Mouse (Mus musculus): ENCODE results near the gene Tmem106c. TPM values are rescaled to one million over a fixed set of nuclear protein-coding genes. Genes with fewer than 3 reads are reported as not detected.

Tmem106c gene
- polyA plus RNA-seq, 1 experiment = 24.2 TPM

GRCm38 (mm10) chr15:97992712-97993286, 28.8 kb downstream of the Tmem106c start:
- Histone ChIP-seq H3K4me1 (peaks cover under 1% of the 10 kb centered on the region; the same call in 1 of the 2 replicates), H3K9me3 (no peaks in the 10 kb centered on the region), H3K36me3 (replicated peaks; ENCODE audit: low read length) (no peaks in the 10 kb centered on the region), H3K27me3 (replicated peaks) (peaks cover 95% of the 10 kb centered on the region), H3K4me3 (replicated peaks) (no peak overlapping the region)
- TF ChIP-seq FLI1 (IDR thresholded peaks at IDR 0.05; ENCODE audit: low read length) = no peak
- TF ChIP-seq GATA1 (IDR thresholded peaks at IDR 0.05; ENCODE audit: borderline replicate concordance, low read length) = no peak

DNA sequence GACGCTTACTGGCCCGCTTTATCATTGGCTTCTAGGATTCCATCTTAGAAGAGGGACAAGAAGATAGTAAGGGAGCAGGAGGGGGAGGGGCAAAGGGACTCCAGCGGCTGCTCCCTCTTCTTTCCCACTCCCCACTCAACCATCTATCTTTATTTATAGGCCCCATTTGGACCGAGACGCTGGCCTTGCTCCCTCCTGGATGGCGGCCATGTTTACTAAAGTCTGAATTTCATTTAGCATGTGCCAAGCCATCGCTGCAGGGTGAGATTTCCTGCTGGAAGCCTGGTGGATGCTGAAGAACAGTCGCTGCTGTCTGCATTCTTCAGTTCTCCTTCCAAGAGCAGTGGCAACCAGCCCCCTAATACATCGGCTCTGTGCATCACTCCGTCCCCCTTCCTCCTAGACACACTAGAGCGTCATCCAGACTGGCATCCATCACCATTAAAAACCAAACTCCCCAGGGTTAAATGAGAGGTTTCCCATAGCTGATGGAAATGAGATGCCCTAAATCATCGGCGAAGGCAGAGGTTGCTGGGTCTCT, 32.8 kb downstream of the Tmem106c start:
- TF ChIP-seq GATA1 (IDR thresholded peaks at IDR 0.05; ENCODE audit: borderline replicate concordance, low read length) (no peak), FLI1 (IDR thresholded peaks at IDR 0.05; ENCODE audit: low read length) (no peak)

DNA sequence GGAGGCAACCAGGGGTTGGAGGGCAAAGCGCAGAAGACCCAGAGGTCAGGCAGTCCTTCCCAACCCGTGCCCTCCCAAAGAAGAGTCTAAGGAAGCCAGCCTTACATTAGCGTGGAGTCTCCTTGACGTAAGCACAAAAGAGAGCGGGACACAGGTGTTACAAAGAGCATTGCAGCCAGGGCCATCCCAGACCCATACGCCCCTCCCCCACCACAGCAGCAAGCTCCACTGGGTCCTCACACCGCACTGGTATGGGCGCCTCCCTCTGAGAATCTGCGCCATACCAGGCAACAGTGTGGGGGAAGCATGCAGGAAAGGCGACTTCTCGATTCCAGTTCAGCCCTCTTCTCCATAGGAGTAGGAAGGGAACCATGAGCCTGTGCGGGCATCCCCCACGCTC, 35.5 kb downstream of the Tmem106c start:
- Histone ChIP-seq H3K27me3 (replicated peaks) (peaks cover 99% of the 10 kb centered on the region), H3K4me3 (replicated peaks) (peak overlapping the region; percentile 18), H3K36me3 (replicated peaks; ENCODE audit: low read length) (no peaks in the 10 kb centered on the region), H3K4me1 (peaks cover 58% of the 10 kb centered on the region), H3K9me3 (0 out of 2 replicates have a peak, but pooled peaks cover 8% of the 10 kb centered on the region)
- no peak for TF ChIP-seq GATA1 (IDR thresholded peaks at IDR 0.05; ENCODE audit: borderline replicate concordance, low read length)
- TF ChIP-seq FLI1 (IDR thresholded peaks at IDR 0.05; ENCODE audit: low read length) = no peak

More for the DNA sequence above, 32.8 kb downstream of the Tmem106c start:
- H3K9me3 ChIP-seq = 0 out of 2 replicates have a peak, but pooled peaks cover 8% of the 10 kb centered on the region
- H3K4me1 ChIP-seq = peaks cover 31% of the 10 kb centered on the region
- no peak overlapping the region for H3K4me3 ChIP-seq (replicated peaks)
- H3K27me3 ChIP-seq (replicated peaks) = peaks cover 99% of the 10 kb centered on the region
- H3K36me3 ChIP-seq (replicated peaks; ENCODE audit: low read length) = no peaks in the 10 kb centered on the region

DNA sequence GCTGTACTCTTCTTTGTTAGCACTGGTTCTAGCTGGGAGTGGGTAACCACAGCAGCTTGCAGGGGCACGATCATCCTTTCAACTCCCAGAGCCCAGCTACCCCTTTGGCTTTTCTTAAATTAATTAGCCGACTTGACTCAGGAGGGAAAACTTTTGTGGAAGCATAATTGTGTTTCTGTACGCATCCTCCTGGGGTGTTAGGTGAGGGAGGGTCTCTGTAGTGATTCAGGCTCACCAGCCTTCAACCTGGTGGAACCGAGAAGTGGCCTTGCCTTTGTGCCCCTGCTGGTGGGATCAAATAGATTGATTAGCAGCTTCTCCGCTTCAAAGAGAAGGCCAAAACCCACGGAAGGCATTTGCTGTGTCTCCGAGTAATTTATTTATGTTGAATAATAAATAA, 36.0 kb downstream of the Tmem106c start:
- H3K9me3 ChIP-seq = 0 out of 2 replicates have a peak, but pooled peaks cover 8% of the 10 kb centered on the region
- peak overlapping the region; percentile 18 for H3K4me3 ChIP-seq (replicated peaks)
- peaks cover 62% of the 10 kb centered on the region for H3K4me1 ChIP-seq
- no peaks in the 10 kb centered on the region for H3K36me3 ChIP-seq (replicated peaks; ENCODE audit: low read length)
- peaks cover 99% of the 10 kb centered on the region for H3K27me3 ChIP-seq (replicated peaks)
- TF ChIP-seq GATA1 (IDR thresholded peaks at IDR 0.05; ENCODE audit: borderline replicate concordance, low read length) (no peak), FLI1 (IDR thresholded peaks at IDR 0.05; ENCODE audit: low read length) (no peak)

- H3K4me1 ChIP-seq = peaks cover 65% of the 10 kb centered on the region
- peaks cover 99% of the 10 kb centered on the region for H3K27me3 ChIP-seq (replicated peaks)
- peak overlapping the region; percentile 59 for H3K4me3 ChIP-seq (replicated peaks)
- H3K36me3 ChIP-seq (replicated peaks; ENCODE audit: low read length) = no peaks in the 10 kb centered on the region
- TF ChIP-seq GATA1 (IDR thresholded peaks at IDR 0.05; ENCODE audit: borderline replicate concordance, low read length) (no peak), FLI1 (IDR thresholded peaks at IDR 0.05; ENCODE audit: low read length) (no peak)
- H3K9me3 ChIP-seq = peaks cover 11% of the 10 kb centered on the region; the same call in 1 of the 2 replicates
These were observed 37.5 kb downstream of the Tmem106c start for GRCm38 (mm10) chr15:98001321-98002112.

GRCm38 (mm10) chr15:98002113-98002990, 38.4 kb downstream of the Tmem106c start:
- TF ChIP-seq FLI1 (IDR thresholded peaks at IDR 0.05; ENCODE audit: low read length) (no peak), GATA1 (IDR thresholded peaks at IDR 0.05; ENCODE audit: borderline replicate concordance, low read length) (no peak)
- Histone ChIP-seq H3K4me3 (replicated peaks) (peak overlapping the region; percentile 59), H3K9me3 (peaks cover 11% of the 10 kb centered on the region; the same call in 1 of the 2 replicates), H3K36me3 (replicated peaks; ENCODE audit: low read length) (no peaks in the 10 kb centered on the region), H3K27me3 (replicated peaks) (peaks cover 98% of the 10 kb centered on the region), H3K4me1 (peaks cover 65% of the 10 kb centered on the region)

DNA sequence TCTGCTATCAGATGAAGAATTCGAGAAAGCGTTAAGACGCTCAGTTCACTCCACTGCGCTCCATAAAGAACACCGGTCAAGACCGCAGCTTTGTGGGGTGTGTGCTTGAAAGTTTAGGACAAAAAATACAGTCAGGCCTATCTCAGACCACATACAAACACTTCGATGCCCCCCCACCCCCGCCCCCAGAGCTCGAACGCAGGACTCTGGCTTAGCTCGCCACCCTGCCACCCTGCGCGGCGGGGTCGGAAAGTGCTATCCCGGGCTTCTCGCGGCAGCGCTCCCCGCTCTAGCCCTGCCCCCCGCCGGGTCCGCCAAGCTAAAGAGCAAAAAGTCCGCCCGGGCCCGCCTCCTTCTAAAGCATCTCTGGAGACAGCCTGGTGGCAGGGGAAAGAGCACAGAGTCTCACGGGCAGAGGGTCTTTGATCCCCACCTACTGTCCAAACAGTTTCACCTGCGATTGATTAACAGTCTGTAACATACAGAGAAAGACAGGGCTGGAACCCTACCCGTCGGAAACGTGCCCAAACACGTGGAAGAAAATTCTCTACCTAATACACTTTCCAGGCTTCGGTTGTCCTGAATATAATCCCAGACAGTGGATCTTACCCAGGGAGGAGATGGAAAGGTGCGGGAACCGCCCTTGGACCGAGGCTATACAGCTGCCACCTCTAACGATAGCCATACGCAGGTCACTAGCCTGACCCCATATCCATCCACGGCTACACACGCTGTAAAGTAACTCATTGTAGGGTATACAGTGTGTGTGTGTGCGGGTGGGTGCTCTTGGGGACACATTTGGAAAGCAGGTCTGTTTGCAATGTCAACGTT, 39.2 kb downstream of the Tmem106c start:
- H3K27me3 ChIP-seq (replicated peaks) = peaks cover 97% of the 10 kb centered on the region
- H3K4me1 ChIP-seq = peaks cover 60% of the 10 kb centered on the region
- H3K4me3 ChIP-seq (replicated peaks) = peak overlapping the region; percentile 44
- no peaks in the 10 kb centered on the region for H3K36me3 ChIP-seq (replicated peaks; ENCODE audit: low read length)
- H3K9me3 ChIP-seq = peaks cover 11% of the 10 kb centered on the region; the same call in 1 of the 2 replicates
- TF ChIP-seq GATA1 (IDR thresholded peaks at IDR 0.05; ENCODE audit: borderline replicate concordance, low read length) = no peak
- no peak for TF ChIP-seq FLI1 (IDR thresholded peaks at IDR 0.05; ENCODE audit: low read length)

- peaks cover 11% of the 10 kb centered on the region; the same call in 1 of the 2 replicates for H3K9me3 ChIP-seq
- TF ChIP-seq GATA1 (IDR thresholded peaks at IDR 0.05; ENCODE audit: borderline replicate concordance, low read length) = no peak
- TF ChIP-seq FLI1 (IDR thresholded peaks at IDR 0.05; ENCODE audit: low read length) = no peak
- peak within 1 kb of the TSS; percentile 67 for H3K4me3 ChIP-seq (replicated peaks)
- peaks cover 59% of the 10 kb centered on the region for H3K4me1 ChIP-seq
- no peaks in the 10 kb centered on the region for H3K36me3 ChIP-seq (replicated peaks; ENCODE audit: low read length)
- peaks cover 97% of the 10 kb centered on the region for H3K27me3 ChIP-seq (replicated peaks)
These were observed 40.1 kb downstream of the Tmem106c start, which contains the start of gene Col2a1 for GRCm38 (mm10) chr15:98003822-98004739. Col2a1 (minus strand) TSS chr15:98004695.
